Mouse (Mus musculus) liver, embryonic 14.5 days (tissue): ENCODE data around the gene Phf1. TPM values are rescaled to one million over a fixed set of nuclear protein-coding genes. Genes with fewer than 3 reads are reported as not detected.
"Not testable (repeated sequence)": the region's sequence is repeated elsewhere in the genome, so short reads cannot be mapped to it uniquely, and the experiment has no call there.

Experiments
- ATAC-seq: fragments of 200-750 bp; cut with Nextera tagmentation; 2 replicates; pipeline ENCODE4 v1.8.0; 2017; ENCODE audit warnings: moderate number of reproducible peaks, mild to moderate bottlenecking, moderate library complexity; ENCODE audit not compliant: insufficient read depth
- DNase-seq, 3 experiments: peaks; one replicate each; pipeline ENCODE4 v3.0.0-alpha.2; 2012 to 2013; ENCODE audit warnings: low read depth in 3 of 3, low spot score in 3 of 3
- H3K27ac ChIP-seq: fragments of 300-500 bp; sonication (generic); 2 replicates; pipeline ENCODE4 v1.5.1; 2014; ENCODE audit warnings: moderate library complexity, mild to moderate bottlenecking, control low read depth, inconsistent platforms
- H3K27me3 ChIP-seq: fragments of 300-500 bp; sonication (generic); 2 replicates; pipeline ENCODE4 v1.6.1; 2014; ENCODE audit warnings: mild to moderate bottlenecking, low read length, moderate library complexity; ENCODE audit not compliant: control insufficient read depth, insufficient read depth
- H3K36me3 ChIP-seq: fragments of 300-500 bp; sonication (generic); replicated peaks from 2 replicates; pipeline ENCODE4 v1.6.1; 2014; ENCODE audit warnings: low read depth; ENCODE audit not compliant: control insufficient read depth, insufficient read depth
- H3K4me1 ChIP-seq, 2 experiments: fragments of 200-500 bp in 1 of 2; fragments of 300-500 bp in 1 of 2; sonication (generic) in 1 of 2; replicated peaks; 2 replicates each; pipeline ENCODE4 v1.6.1; 2012 to 2014; ENCODE audit warnings: antibody characterized with exemption in 1 of 2, inconsistent platforms in 1 of 2, low read length in 1 of 2; ENCODE audit not compliant: control insufficient read depth in 2 of 2, insufficient read depth in 2 of 2
- H3K4me2 ChIP-seq: fragments of 300-500 bp; sonication (generic); 2 replicates; pipeline ENCODE4 v1.6.1; 2014; ENCODE audit warnings: low read depth, mild to moderate bottlenecking, control low read depth, moderate library complexity
- H3K4me3 ChIP-seq, 2 experiments: fragments of 200-500 bp in 1 of 2; fragments of 300-500 bp in 1 of 2; sonication (generic) in 1 of 2; 2 replicates each; pipeline ENCODE4 v1.5.1; 2012 to 2014; ENCODE audit warnings: low read depth in 2 of 2, low read length in 2 of 2, mild to moderate bottlenecking in 2 of 2, control low read depth in 1 of 2, inconsistent platforms in 1 of 2, moderate library complexity in 1 of 2; ENCODE audit not compliant: insufficient read depth in 1 of 2
- H3K9ac ChIP-seq: fragments of 300-500 bp; sonication (generic); replicated peaks from 2 replicates; pipeline ENCODE4 v1.6.1; 2014; ENCODE audit warnings: mild to moderate bottlenecking, control low read depth, moderate library complexity
- H3K9me3 ChIP-seq: fragments of 300-500 bp; sonication (generic); 2 replicates; pipeline ENCODE4 v1.6.1; 2016; ENCODE audit warnings: low read length, mixed read lengths; ENCODE audit not compliant: control insufficient read depth
- CTCF ChIP-seq: IDR thresholded peaks from 2 replicates; pipeline ENCODE4 v1.5.1; 2016; ENCODE audit warnings: antibody characterized with exemption, low read depth, control low read depth
- EP300 ChIP-seq: IDR thresholded peaks from 2 replicates; pipeline ENCODE4 v1.6.1; 2016; ENCODE audit warnings: antibody characterized with exemption, low read depth
- WGBS: fragments of 180-500 bp; shearing (Covaris S2); extraction: QIAGEN DNeasy Blood & Tissue Kit; methylation state at CpG from one replicate; pipeline ENCODE4 v1.1.7; 2014; ENCODE audit not compliant: insufficient replicate concordance; 5-methylcytosine and 5-hydroxymethylcytosine counted together
- polyA plus RNA-seq, 2 experiments: library from polyadenylated mRNA; depleted of rRNA in 1 of 2; stranded (reverse) in 1 of 2; unstranded in 1 of 2; fragments of >200 nt; fragmentation: Nextera tagmentation in 1 of 2; extraction: Ambion mirVana in 1 of 2; gene quantifications; 2 replicates each; pipeline versions ENCODE4 v1.2.1 to v1.2.3; 2012 to 2014

Phf1 gene
- polyA plus RNA-seq, 2 experiments: 0.94 to 6.4 TPM

- Histone ChIP-seq H3K36me3 (peaks cover 13% of the 10 kb centered on the region), H3K4me2 (peak overlapping the region; percentile 84), H3K27me3 (no peaks in the 10 kb centered on the region), H3K9me3 (no peaks in the 10 kb centered on the region), H3K4me1 (peaks cover 7 to 8% of the 10 kb centered on the region in 2 experiments), H3K27ac (no peak overlapping the region), H3K9ac (no peak overlapping the region), H3K4me3 (no peak overlapping the region)
- WGBS: 82% methylated on average over 15 of the region's 15 CpGs
- no peak for DNase-seq
- TF ChIP-seq CTCF (no peak), EP300 (no peak)
- ATAC-seq: no peak
Observed at GRCm38 (mm10) chr17:26974547-26974946, 41.7 kb downstream of the Phf1 start.

DNA sequence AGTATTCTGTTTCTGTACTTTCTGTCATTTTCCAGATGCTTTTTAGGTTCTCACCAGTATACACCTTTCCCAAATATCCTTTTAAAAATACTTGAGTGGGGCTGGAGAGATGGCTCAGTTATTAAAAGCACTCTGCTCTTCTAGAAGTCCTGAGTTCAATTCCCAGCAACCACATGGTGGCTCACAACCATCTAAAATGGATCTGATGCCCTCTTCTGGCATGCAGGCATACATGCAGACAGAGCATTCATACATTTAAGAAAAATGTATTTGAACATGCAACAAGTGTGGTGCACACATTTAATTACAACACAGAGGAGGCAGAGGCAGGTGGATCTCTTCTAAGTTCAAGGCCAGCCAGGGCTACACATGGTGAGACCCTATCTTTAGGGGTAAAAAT is 42.6 kb downstream of the Phf1 start:
- no peak overlapping the region for H3K27ac ChIP-seq
- H3K4me2 ChIP-seq: no peak overlapping the region
- H3K4me1 ChIP-seq: peaks cover 7 to 8% of the 10 kb centered on the region in 2 experiments
- H3K36me3 ChIP-seq: peaks cover 13% of the 10 kb centered on the region
- no peaks in the 10 kb centered on the region for H3K9me3 ChIP-seq
- no peak overlapping the region for H3K4me3 ChIP-seq
- ATAC-seq (no peak), DNase-seq (no peak)
- no peak overlapping the region for H3K9ac ChIP-seq
- H3K27me3 ChIP-seq: no peaks in the 10 kb centered on the region
- no peak for TF ChIP-seq EP300
- TF ChIP-seq CTCF: peak; percentile 54

DNA sequence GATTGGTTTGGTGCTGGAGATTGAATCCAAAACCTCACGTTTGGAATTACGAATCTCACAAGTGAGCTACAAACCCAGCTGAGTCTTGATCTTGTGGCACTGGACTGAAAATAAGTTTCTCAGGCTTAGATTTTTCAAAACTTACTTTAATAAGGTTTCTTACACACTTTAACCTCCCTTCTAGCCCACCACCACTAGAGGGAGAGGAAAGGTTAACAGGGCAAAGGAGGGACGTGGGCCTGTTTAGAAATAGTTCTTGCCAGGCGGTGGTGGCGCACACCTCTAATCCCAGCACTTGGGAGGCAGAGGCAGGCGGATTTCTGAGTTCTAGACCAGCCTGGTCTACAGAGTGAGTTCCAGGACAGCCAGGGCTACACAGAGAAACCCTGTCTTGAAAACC is 44.5 kb downstream of the Phf1 start:
- not testable (repeated sequence) for DNase-seq, H3K4me3 ChIP-seq, H3K4me1 ChIP-seq, H3K9me3 ChIP-seq, H3K9ac ChIP-seq, H3K27ac ChIP-seq, ATAC-seq, H3K27me3 ChIP-seq, H3K4me2 ChIP-seq
- 76% methylated on average over 6 of the region's 6 CpGs for WGBS
- TF ChIP-seq CTCF: peak; percentile 17; the same call in 1 of the 2 replicates
- H3K36me3 ChIP-seq: peaks cover 13% of the 10 kb centered on the region

- ATAC-seq (no peak), DNase-seq (no peak)
- Histone ChIP-seq H3K36me3 (peaks cover 13% of the 10 kb centered on the region), H3K27me3 (no peaks in the 10 kb centered on the region), H3K27ac (no peak overlapping the region), H3K9me3 (no peaks in the 10 kb centered on the region), H3K9ac (no peak overlapping the region), H3K4me2 (no peak overlapping the region), H3K4me3 (no peak overlapping the region), H3K4me1 (no peaks in the 10 kb centered on the region; a peak in 1 of 4 replicates)
- WGBS: 48% methylated on average over 2 of the region's 2 CpGs
- TF ChIP-seq CTCF (no peak), EP300 (no peak)
Observed at GRCm38 (mm10) chr17:26979426-26979825, 46.6 kb downstream of the Phf1 start.

DNA sequence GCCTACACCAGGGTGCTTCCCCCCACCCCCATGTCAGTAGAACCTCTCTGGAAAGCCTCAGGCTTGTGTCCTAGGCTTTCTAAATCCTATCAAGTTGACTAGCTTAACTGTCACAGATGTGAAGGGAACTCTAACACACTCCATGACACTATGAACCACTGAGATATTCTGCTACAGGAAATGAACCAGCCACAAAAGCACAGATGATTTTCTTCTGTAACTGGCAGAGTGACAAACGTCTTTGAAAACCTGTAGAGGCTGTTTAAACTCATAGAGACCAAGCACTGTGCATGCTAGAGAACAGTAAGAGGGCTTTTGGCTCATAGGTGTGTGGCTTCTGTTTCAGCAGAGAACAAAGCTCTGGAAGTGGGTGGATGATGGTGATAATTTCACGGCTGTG is 48.2 kb downstream of the Phf1 start:
- DNase-seq (no peak), ATAC-seq (no peak)
- Histone ChIP-seq H3K4me3 (no peak overlapping the region), H3K4me1 (no peaks in the 10 kb centered on the region), H3K9me3 (no peaks in the 10 kb centered on the region), H3K4me2 (no peak overlapping the region), H3K9ac (no peak overlapping the region), H3K27me3 (no peaks in the 10 kb centered on the region), H3K36me3 (peaks cover 10% of the 10 kb centered on the region), H3K27ac (no peak overlapping the region)
- 13% methylated on average over 2 of the region's 2 CpGs for WGBS
- no peak for TF ChIP-seq CTCF

DNA sequence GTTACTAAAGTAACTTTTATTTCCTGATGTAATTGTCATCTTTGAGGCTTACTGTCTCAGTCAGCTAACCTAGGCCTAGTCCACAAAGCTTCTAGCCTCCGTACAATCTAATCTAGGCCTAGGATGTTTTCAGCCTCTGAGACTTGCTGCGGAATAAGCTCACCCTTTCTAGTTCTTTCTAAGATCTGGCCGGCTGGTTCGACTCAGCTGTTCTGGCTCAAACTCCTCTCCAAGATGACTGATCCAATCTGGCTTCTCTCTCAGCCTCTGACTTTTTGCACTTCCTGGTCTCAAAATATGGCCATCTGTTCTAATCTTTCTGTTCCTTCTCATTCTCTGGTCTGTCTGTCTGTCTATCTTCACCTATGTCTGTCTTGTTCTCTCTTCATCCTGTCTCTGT is 50.5 kb downstream of the Phf1 start:
- Histone ChIP-seq H3K27me3 (no peaks in the 10 kb centered on the region), H3K4me3 (no peak overlapping the region), H3K9ac (no peak overlapping the region), H3K4me2 (no peak overlapping the region), H3K36me3 (peaks cover 1% of the 10 kb centered on the region; the same call in 1 of the 2 replicates), H3K9me3 (no peaks in the 10 kb centered on the region), H3K4me1 (no peaks in the 10 kb centered on the region), H3K27ac (no peak overlapping the region)
- ATAC-seq (no peak), DNase-seq (no peak)
- TF ChIP-seq CTCF (no peak), EP300 (no peak)
- 84% methylated on average over 4 of the region's 4 CpGs for WGBS
